Mouse (Mus musculus): ENCODE data around the gene Olfr455. TPM values are rescaled to one million over a fixed set of nuclear protein-coding genes. Genes with fewer than 3 reads are reported as not detected.
A peak's percentile ranks its signal among the peaks of the same experiment; 100 is the strongest.

The Olfr455 gene
- polyA plus RNA-seq, 1 experiment from 2014 or later: not detected

GRCm38 (mm10) chr6:42558641-42559040 lies 11.3 kb upstream of the Olfr455 start:
- Histone ChIP-seq H3K4me2 (no peak overlapping the region), H3K9me3 (no peaks in the 10 kb centered on the region), H3K4me3 (replicated peaks) (no peak overlapping the region), H3K27me3 (no peaks in the 10 kb centered on the region), H3K36me3 (no peaks in the 10 kb centered on the region), H3K9ac (replicated peaks) (no peak overlapping the region), H3K27ac (no peak overlapping the region), H3K4me1 (replicated peaks) (no peaks in the 10 kb centered on the region)
- whole genome bisulfite sequencing: 93% methylated on average over 14 of the region's 14 CpGs
- no peak for ATAC-seq (ENCODE audit: insufficient number of reproducible peaks, insufficient read depth, low FRiP score, low TSS enrichment, low read depth)

GRCm38 (mm10) chr6:42546180-42546579 lies 1.2 kb downstream of the Olfr455 start:
- Histone ChIP-seq H3K4me1 (replicated peaks) (no peaks in the 10 kb centered on the region), H3K9me3 (no peaks in the 10 kb centered on the region), H3K4me3 (replicated peaks) (no peak overlapping the region), H3K9ac (replicated peaks) (no peak overlapping the region), H3K27ac (no peak overlapping the region), H3K4me2 (no peak overlapping the region), H3K27me3 (no peaks in the 10 kb centered on the region), H3K36me3 (no peaks in the 10 kb centered on the region)
- 83% methylated on average over 2 of the region's 2 CpGs for WGBS
- no peak for ATAC-seq (ENCODE audit: insufficient number of reproducible peaks, insufficient read depth, low FRiP score, low TSS enrichment, low read depth)

GRCm38 (mm10) chr6:42545451-42545885 lies 1.9 kb downstream of the Olfr455 start:
- no peak for ATAC-seq (ENCODE audit: insufficient number of reproducible peaks, insufficient read depth, low FRiP score, low TSS enrichment, low read depth)

GRCm38 (mm10) chr6:42544846-42545245 lies 2.5 kb downstream of the Olfr455 start:
- WGBS: 44% methylated on average over 1 of the region's 1 CpGs
- Histone ChIP-seq H3K9me3 (no peaks in the 10 kb centered on the region), H3K27ac (no peak overlapping the region), H3K36me3 (no peaks in the 10 kb centered on the region), H3K9ac (replicated peaks) (no peak overlapping the region), H3K27me3 (no peaks in the 10 kb centered on the region), H3K4me2 (no peak overlapping the region), H3K4me3 (replicated peaks) (no peak overlapping the region), H3K4me1 (replicated peaks) (peaks cover 4% of the 10 kb centered on the region; the same call in 1 of the 2 replicates)
- no peak for ATAC-seq (ENCODE audit: insufficient number of reproducible peaks, insufficient read depth, low FRiP score, low TSS enrichment, low read depth)

More at GRCm38 (mm10) chr6:42545451-42545885, 1.9 kb downstream of the Olfr455 start:
- no peak overlapping the region for H3K27ac ChIP-seq
- H3K9me3 ChIP-seq: no peaks in the 10 kb centered on the region
- no peak overlapping the region for H3K9ac ChIP-seq (replicated peaks)
- no peak overlapping the region for H3K4me3 ChIP-seq (replicated peaks)
- H3K36me3 ChIP-seq: no peaks in the 10 kb centered on the region
- H3K4me2 ChIP-seq: no peak overlapping the region
- H3K27me3 ChIP-seq: no peaks in the 10 kb centered on the region
- 38% methylated on average over 2 of the region's 2 CpGs for WGBS
- peaks cover 3% of the 10 kb centered on the region; the same call in 1 of the 2 replicates for H3K4me1 ChIP-seq (replicated peaks)

- no peak overlapping the region for H3K9ac ChIP-seq (replicated peaks)
- ATAC-seq (ENCODE audit: insufficient number of reproducible peaks, insufficient read depth, low FRiP score, low TSS enrichment, low read depth): no peak
- no peaks in the 10 kb centered on the region for H3K9me3 ChIP-seq
- no peak overlapping the region for H3K4me3 ChIP-seq (replicated peaks)
- H3K36me3 ChIP-seq: no peaks in the 10 kb centered on the region
- H3K4me1 ChIP-seq (replicated peaks): peaks cover 4% of the 10 kb centered on the region; the same call in 1 of the 2 replicates
- H3K27me3 ChIP-seq: no peaks in the 10 kb centered on the region
- H3K27ac ChIP-seq: no peak overlapping the region
- H3K4me2 ChIP-seq: no peak overlapping the region
- 55% methylated on average over 4 of the region's 4 CpGs for WGBS
These were observed 5.1 kb downstream of the Olfr455 start for GRCm38 (mm10) chr6:42542036-42543031.

GRCm38 (mm10) chr6:42540681-42541080 lies 6.7 kb downstream of the Olfr455 start:
- Histone ChIP-seq H3K4me1 (replicated peaks) (peaks cover 4% of the 10 kb centered on the region; the same call in 1 of the 2 replicates), H3K9ac (replicated peaks) (no peak overlapping the region), H3K4me3 (replicated peaks) (no peak overlapping the region), H3K4me2 (no peak overlapping the region), H3K36me3 (no peaks in the 10 kb centered on the region), H3K27me3 (no peaks in the 10 kb centered on the region), H3K27ac (0 out of 2 replicates have a peak overlapping the region, but pooled peaks have one; percentile 4), H3K9me3 (no peaks in the 10 kb centered on the region)
- 0 out of 2 replicates have a peak, but pooled peaks have one; percentile 56 for ATAC-seq (ENCODE audit: insufficient number of reproducible peaks, insufficient read depth, low FRiP score, low TSS enrichment, low read depth)
- 14% methylated on average over 1 of the region's 1 CpGs for WGBS

GRCm38 (mm10) chr6:42539711-42540110 lies 7.7 kb downstream of the Olfr455 start:
- Histone ChIP-seq H3K27me3 (no peaks in the 10 kb centered on the region), H3K4me2 (no peak overlapping the region), H3K4me3 (replicated peaks) (no peak overlapping the region), H3K9me3 (no peaks in the 10 kb centered on the region), H3K9ac (replicated peaks) (no peak overlapping the region), H3K4me1 (replicated peaks) (peaks cover 4% of the 10 kb centered on the region; the same call in 1 of the 2 replicates), H3K36me3 (no peaks in the 10 kb centered on the region), H3K27ac (no peak overlapping the region)
- no peak for ATAC-seq (ENCODE audit: insufficient number of reproducible peaks, insufficient read depth, low FRiP score, low TSS enrichment, low read depth)
- whole genome bisulfite sequencing: 96% methylated on average over 1 of the region's 1 CpGs

GRCm38 (mm10) chr6:42513461-42513860 lies 33.9 kb downstream of the Olfr455 start:
- no peaks in the 10 kb centered on the region for H3K36me3 ChIP-seq
- no peak overlapping the region for H3K9ac ChIP-seq (replicated peaks)
- WGBS: 62% methylated on average over 1 of the region's 1 CpGs
- ATAC-seq (ENCODE audit: insufficient number of reproducible peaks, insufficient read depth, low FRiP score, low TSS enrichment, low read depth): no peak
- no peak overlapping the region for H3K4me3 ChIP-seq (replicated peaks)
- no peaks in the 10 kb centered on the region for H3K4me1 ChIP-seq (replicated peaks)
- no peaks in the 10 kb centered on the region for H3K27me3 ChIP-seq
- no peak overlapping the region for H3K27ac ChIP-seq
- no peak overlapping the region for H3K4me2 ChIP-seq
- H3K9me3 ChIP-seq: no peaks in the 10 kb centered on the region

GRCm38 (mm10) chr6:42509311-42509710 lies 38.1 kb downstream of the Olfr455 start:
- H3K27ac ChIP-seq: no peak overlapping the region
- no peaks in the 10 kb centered on the region for H3K4me1 ChIP-seq (replicated peaks)
- H3K4me2 ChIP-seq: no peak overlapping the region
- no peaks in the 10 kb centered on the region for H3K27me3 ChIP-seq
- H3K36me3 ChIP-seq: no peaks in the 10 kb centered on the region
- no peak overlapping the region for H3K9ac ChIP-seq (replicated peaks)
- H3K4me3 ChIP-seq (replicated peaks): no peak overlapping the region
- no peaks in the 10 kb centered on the region for H3K9me3 ChIP-seq
- no peak for ATAC-seq (ENCODE audit: insufficient number of reproducible peaks, insufficient read depth, low FRiP score, low TSS enrichment, low read depth)

GRCm38 (mm10) chr6:42503478-42503877 lies 43.9 kb downstream of the Olfr455 start:
- Histone ChIP-seq H3K4me1 (replicated peaks) (no peaks in the 10 kb centered on the region), H3K27ac (no peak overlapping the region), H3K9me3 (no peaks in the 10 kb centered on the region), H3K4me3 (replicated peaks) (no peak overlapping the region), H3K27me3 (no peaks in the 10 kb centered on the region), H3K9ac (replicated peaks) (no peak overlapping the region), H3K36me3 (no peaks in the 10 kb centered on the region), H3K4me2 (no peak overlapping the region)
- no peak for ATAC-seq (ENCODE audit: insufficient number of reproducible peaks, insufficient read depth, low FRiP score, low TSS enrichment, low read depth)
- 93% methylated on average over 2 of the region's 2 CpGs for WGBS

GRCm38 (mm10) chr6:42489731-42490130 lies 57.7 kb downstream of the Olfr455 start:
- Histone ChIP-seq H3K27ac (no peak overlapping the region), H3K4me2 (no peak overlapping the region), H3K9ac (replicated peaks) (no peak overlapping the region), H3K27me3 (no peaks in the 10 kb centered on the region), H3K9me3 (no peaks in the 10 kb centered on the region), H3K4me1 (replicated peaks) (no peaks in the 10 kb centered on the region), H3K36me3 (no peaks in the 10 kb centered on the region), H3K4me3 (replicated peaks) (no peak overlapping the region)
- WGBS: 63% methylated on average over 1 of the region's 1 CpGs
- ATAC-seq (ENCODE audit: insufficient number of reproducible peaks, insufficient read depth, low FRiP score, low TSS enrichment, low read depth): no peak
